Mouse (Mus musculus): ENCODE measurements around the gene Tob2.

DNA sequence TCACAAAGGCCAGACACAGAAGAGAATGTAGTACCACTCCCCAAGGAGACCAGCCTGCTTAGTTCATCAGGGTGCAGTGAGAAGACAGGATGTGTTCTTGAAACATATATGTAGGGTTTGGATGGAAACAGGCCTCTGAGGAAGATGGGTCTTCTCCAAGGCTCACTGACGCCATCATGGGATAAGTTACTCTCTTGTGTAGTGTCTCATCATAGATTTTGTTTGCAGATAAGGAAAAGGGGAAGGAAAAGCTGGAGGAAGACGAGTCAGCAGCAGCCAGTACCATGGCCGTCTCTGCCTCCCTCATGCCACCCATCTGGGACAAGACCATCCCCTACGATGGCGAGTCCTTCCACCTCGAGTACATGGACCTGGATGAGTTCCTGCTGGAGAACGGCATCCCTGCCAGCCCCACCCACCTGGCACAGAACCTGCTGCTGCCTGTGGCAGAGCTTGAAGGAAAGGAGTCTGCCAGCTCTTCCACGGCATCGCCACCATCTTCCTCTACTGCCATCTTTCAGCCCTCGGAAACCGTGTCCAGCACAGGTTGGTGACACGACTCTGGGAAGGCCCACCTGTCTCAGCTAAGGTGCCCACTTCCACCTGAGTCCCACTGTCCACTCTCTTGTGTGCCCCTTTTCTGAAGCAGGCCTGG is 43.8 kb downstream of the Tob2 start:
- TF ChIP-seq POLR2A (IDR thresholded peaks at IDR 0.05; ENCODE audit: insufficient read length, low read depth) (no peak), TCF12 (IDR thresholded peaks at IDR 0.05; ENCODE audit: insufficient read depth, poor library complexity, severe bottlenecking) (no peak), MYOG (IDR thresholded peaks at IDR 0.05; ENCODE audit: control insufficient read depth in 1 of 3, insufficient read depth in 1 of 3, insufficient read length in 2 of 3, low read depth in 2 of 3) (no peak), USF1 (IDR thresholded peaks at IDR 0.05; ENCODE audit: low read depth) (no peak), POLR2AphosphoS2 (IDR thresholded peaks at IDR 0.05; ENCODE audit: insufficient read length, low read depth) (no peak), MAX (IDR thresholded peaks at IDR 0.05; ENCODE audit: low read depth) (no peak), E2F4 (IDR thresholded peaks at IDR 0.05; ENCODE audit: insufficient read depth) (no peak), MYOD1 (IDR thresholded peaks at IDR 0.05; ENCODE audit: control insufficient read depth in 1 of 3, insufficient read length in 2 of 3, low read depth in 2 of 3) (no peak)
